10 mouse cellular contexts compared by ENCODE assay signal in genomic region chr3:129488774-129489173, GRCm38 (mm10).
"Had no signal": no experiment of that assay in that cellular context is flagged by ENCODE, and none has a peak within 500 bp of the region (broad histone marks: within the 10 kb centered on the region; RNA-seq: fewer than 3 reads in every experiment).

No protein-coding gene starts in this region.

- ATAC-seq: intestine, embryonic 16.5 days; liver, embryonic 12.5 days had no signal

- DNase-seq: kidney, adult 2 months; kidney, postnatal 25 days; lung, postnatal 14 days; midbrain, embryonic 14.5 days; retina, postnatal 1 day; right cerebral cortex, postnatal 4 days; thymus, adult 2 months; thymus, postnatal 25 days had no signal
